Mouse (Mus musculus) liver, embryonic 14 days (tissue): ENCODE data around the gene 1700001F09Rik. TPM values are rescaled to one million over a fixed set of nuclear protein-coding genes. Genes with fewer than 3 reads are reported as not detected.

Source experiments
- polyA plus RNA-seq: library from polyadenylated mRNA; depleted of rRNA; stranded (reverse); fragments of >200 nt; gene quantifications from 2 replicates; pipeline ENCODE4 v1.2.3, GENCODE M21; 2012; rRNA removed

1700001F09Rik gene
- polyA plus RNA-seq = not detected in 2 replicates

GRCm38 (mm10) chr14:43347711-43348110, at the start of gene 1700001F09Rik:
TSS of gene 1700001F09Rik (minus strand) at chr14:43347811.

DNA sequence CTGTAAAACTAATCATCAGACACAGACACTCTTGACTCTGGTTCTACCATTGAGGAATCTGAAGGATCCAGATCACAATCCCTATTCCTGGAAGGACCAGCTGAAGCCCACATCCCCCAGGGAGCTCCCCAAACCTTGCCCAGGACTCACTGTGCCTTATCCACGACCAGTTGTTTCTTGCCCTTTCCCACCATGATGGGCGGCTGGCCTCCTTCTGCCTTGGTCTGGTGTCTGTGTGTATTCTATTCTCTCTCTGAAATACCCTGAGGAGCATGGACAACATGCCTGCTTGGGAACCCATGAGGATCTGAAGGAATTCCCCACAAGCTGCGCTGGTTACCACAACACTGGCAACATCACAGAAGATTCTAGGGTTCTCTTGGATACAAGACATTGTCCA, 54.1 kb downstream of the 1700001F09Rik start, which contains the start of gene Gm8127:
TSS of gene Gm8127 (minus strand) at position 330 of the 400 bp plus-strand sequence.

Other genes with a start within 250 kb of the 1700001F09Rik start
- not detected in 2 replicates for gene Gm8104, start 247.2 kb downstream of the 1700001F09Rik start, polyA plus RNA-seq
- gene Gm7233, start 167.9 kb downstream of the 1700001F09Rik start, polyA plus RNA-seq = not detected in 2 replicates
- not detected in 2 replicates for gene Gm8122, start 112.5 kb downstream of the 1700001F09Rik start, polyA plus RNA-seq
- not detected in 2 replicates for gene Gm8126, start 89.2 kb downstream of the 1700001F09Rik start, polyA plus RNA-seq
- gene Gm9732, start 72.8 kb downstream of the 1700001F09Rik start, polyA plus RNA-seq = not detected in 2 replicates
- gene Gm8127, start 54.0 kb downstream of the 1700001F09Rik start, polyA plus RNA-seq = not detected in 2 replicates
- gene Gm8138, start 68.5 kb upstream of the 1700001F09Rik start, polyA plus RNA-seq = not detected in 2 replicates
- gene Gm5799, start 195.8 kb upstream of the 1700001F09Rik start, polyA plus RNA-seq = not detected in 2 replicates
- gene Gm17654, start 231.3 kb upstream of the 1700001F09Rik start, polyA plus RNA-seq = not detected in 2 replicates